Mouse (Mus musculus) fibroblast of lung, adult 2 months (primary cell): ENCODE measurements at regions not wholly inside any gene's neighbourhood (a gene's known extent, or its start where the extent isn't known, plus 50 kb on each side); places are given as distances from the start of the nearest gene placed in this dataset.
A peak's percentile ranks its signal among the peaks of the same experiment; 100 is the strongest.

Source experiments
- DNase-seq: peaks from one replicate; pipeline ENCODE4 v3.0.0-alpha.2; 2011; ENCODE audit warnings: low read depth

- DNase-seq: no peak
These were observed 747.8 kb downstream of the Slitrk6 start for GRCm38 (mm10) chr14:110007159-110007558.

DNA sequence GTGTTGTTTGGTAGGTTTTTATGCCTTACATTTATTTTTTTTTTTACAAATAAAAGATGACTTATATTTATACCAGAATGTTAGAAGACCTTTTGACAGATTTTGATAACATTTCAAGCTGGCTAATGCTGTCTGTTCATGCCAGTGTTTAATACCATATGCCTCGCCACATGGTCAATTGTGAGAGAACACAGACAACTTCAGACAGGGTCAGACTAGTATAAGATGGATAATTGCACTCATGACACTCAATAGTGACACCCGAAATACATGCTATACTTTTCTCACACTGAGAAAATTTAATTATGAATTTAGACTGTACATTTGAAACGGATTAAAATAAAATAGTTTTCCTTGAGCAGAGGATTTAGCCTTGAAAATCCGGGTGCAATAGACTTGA is 769.9 kb downstream of the Slitrk6 start:
- DNase-seq: no peak

DNA sequence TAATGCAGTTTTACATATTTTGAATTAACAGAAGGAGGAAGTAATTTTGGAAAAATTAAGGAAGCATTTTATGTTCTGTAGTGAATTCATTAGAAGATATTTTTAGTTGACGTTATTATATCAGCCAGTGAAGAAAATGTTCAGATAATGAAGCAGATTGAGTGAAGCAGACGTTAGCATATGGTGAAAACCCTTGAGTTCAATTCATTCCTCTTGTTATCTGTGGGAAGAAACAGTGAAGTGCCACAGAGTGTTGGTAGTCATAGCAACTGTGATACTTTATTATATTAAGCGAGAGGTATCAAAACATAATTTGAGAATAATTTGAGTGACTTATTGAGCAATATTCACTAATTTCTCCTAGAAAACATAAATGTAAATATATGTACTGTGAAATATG is 796.9 kb downstream of the Slitrk6 start:
- no peak for DNase-seq

DNA sequence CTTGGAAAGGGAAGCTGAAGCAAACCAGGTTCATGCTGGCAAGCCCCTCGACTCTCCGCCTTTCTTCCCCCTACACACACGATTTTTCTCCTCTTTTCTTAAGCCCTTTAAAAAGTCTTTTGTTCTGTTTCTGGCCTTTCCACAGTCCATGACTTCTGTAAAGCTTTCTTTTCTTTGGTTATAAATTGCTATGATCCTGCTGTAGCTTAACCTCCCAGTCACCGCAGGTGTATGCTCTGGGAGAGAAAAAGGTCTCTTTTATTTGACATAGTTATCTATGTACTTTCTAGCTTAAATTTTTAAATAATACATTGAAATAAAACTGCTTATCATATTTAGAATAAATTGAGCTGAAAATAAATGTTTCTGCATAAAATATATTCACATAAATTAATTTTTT is 813.0 kb downstream of the Slitrk6 start:
- DNase-seq: no peak

- DNase-seq: no peak
These were observed 813.8 kb downstream of the Slitrk6 start for GRCm38 (mm10) chr14:109941162-109941561.

GRCm38 (mm10) chr14:109937432-109937831 is 817.5 kb downstream of the Slitrk6 start:
- DNase-seq: no peak

- no peak for DNase-seq
These were observed 826.0 kb downstream of the Slitrk6 start for GRCm38 (mm10) chr14:109928977-109929376.

GRCm38 (mm10) chr14:109891896-109892165 is 863.1 kb downstream of the Slitrk6 start:
- DNase-seq: no peak

DNA sequence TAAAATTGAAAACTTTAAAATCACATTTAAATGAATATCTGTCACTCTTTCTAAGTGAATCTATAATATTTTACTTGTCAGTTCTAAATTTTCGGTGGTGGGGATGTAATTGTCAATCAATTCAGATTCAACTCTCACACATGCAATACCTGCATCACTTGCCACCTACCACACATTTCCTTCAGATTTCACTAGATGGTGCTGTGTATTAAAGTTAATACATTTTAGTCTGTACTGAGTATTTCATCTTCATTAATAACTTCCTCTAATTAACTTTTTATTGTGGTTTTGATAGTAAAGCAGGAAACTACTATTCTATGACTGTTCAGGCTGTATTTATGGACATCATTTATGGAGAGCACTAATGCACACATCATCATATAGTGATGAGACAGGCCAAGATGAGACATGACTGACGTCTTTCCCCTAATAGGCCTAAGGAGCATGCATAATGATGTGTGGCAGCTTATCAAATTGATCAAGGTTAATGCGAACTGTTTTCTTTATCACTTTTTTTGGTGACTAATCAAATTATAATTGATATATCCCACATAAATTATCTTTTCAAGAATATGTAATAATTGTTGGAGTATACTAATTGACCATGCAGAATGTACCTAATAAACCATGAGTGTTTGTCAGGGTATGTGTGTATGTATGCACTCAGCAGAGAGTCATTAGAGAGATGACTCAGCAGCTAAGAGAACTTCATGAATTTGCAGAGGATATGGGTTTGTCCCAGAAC is 863.6 kb downstream of the Slitrk6 start:
- no peak for DNase-seq

DNA sequence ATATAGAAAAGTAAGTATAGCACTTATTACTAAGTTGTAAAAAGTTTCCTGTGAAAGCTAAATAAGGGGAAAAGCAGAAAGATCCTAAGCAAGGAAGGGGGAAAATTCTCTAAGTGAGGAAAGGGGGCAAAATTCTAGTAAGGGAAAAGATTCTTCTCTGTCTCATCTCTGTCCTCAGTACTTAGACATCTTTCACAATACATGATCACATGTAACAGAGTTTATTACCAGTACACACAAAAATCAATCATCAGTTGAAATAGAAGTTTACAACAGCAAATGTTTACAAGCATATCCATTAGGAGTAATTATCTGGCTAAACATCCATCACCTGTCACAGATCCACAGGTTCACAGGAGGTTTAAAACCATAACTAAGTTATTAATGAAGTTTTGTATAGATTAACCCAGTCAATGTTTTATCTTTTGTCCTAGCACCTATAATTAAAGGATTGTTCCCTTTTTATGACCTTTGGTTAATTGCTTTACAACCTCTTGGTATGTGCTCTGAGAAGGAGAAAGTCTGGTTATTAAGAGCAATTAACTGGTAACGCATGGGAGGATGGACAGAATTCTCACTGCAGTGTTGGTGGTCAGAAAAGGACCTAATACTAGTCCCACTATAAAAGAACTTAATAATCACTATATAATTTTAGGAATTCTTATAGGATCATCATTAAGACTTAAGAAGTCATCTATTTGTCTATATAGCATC is 877.8 kb downstream of the Slitrk6 start:
- no peak for DNase-seq

DNA sequence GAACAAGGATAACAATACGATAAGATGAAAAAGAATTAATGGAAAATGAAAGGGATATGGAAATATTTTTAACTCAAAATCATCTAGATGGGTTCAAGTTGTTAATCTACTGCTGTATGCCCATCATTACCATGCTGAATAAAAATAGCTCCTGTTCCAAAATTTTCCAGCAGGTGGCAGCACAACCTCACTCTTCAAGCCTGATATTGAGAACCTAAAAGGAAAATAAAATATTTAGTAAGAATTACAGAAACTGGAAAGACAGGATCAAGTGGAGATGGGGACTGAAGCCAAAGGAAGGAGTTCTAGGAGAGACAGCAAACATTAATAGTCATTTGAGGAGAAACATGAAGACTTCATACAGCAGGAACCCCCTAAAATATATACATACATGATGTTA is 880.7 kb downstream of the Slitrk6 start:
- DNase-seq: peak; percentile 19

DNA sequence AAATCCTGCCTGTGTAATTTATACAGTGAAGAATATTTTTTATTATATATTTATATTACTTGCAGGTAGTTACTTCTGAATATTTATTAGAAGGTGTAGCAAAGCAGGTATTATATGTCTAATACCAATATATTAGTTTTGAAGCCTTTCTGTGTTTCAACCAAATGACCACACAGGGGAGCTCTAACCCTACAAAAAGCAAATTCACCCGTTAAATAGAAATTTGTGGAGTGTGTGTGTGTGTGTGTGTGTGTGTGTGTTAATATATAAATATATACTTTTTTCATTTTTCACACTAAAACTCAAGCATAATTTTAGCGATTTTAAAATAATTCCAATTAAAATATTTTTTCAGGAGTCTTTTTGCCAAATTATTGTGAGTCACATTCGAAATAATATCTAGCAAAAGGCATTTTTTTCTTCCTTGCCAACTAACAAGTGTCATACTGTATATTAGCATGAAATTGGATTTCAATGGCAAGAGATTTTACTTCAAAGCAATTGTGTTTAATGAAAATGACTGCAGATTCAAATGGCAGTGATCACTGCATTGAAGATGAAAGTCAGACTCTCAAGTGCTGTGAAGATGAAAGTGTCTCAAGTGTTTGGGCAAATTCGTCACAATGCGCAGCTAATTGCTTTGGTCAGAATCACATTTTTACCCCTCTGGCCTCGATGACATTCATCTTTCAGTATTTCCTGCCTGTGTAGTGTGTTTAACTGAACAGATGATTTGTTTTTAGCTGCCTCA is 914.4 kb downstream of the Slitrk6 start:
- peak; percentile 2 for DNase-seq

DNA sequence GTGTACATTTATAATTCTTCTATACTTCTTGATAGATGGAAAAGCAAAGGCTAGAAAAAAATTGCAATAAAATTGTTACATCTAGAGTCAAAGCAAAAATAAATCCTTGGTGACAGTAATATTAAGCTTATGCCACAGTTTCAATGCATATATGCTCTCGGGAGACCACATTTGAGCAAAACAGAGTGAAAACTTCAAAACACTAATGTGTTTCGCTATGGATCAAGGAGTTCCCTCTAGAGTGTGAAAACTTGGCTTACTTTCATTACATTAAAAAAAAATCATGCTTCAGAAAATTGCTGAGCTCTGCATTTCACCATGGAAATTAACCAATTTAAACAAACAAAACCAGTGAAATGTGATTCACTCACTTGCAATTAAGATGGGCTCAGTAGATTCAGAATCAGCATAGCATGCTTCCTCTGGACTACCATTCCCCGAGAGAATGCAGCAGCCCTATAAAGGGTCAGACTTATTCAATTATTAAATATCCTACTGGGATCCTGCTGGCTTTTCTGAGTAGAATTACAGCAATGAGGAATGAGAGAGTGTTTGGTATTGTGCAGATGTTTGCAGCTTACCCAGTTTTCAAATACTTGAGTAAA is 888.7 kb upstream of the Slitrk1 start:
- DNase-seq: no peak

GRCm38 (mm10) chr14:109772246-109772645 is 858.3 kb upstream of the Slitrk1 start:
- DNase-seq: no peak

DNA sequence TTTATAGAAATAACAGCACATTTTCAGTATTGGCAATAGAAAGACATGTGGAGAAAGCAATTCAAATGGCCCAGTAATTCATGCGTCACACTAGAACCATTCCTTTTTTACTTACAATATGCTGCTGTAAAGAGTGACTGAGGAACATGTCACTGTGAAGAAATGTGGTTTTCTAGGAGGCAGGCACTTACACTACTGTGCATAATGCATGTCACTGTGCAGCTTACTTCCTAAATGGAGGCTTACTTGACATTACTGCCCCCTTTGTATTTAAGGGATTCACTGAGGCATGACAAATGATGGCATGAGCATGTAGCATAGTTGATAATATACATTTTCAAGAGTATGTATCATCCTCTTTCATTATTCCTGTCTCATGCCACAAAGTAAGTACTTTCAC is 846.9 kb upstream of the Slitrk1 start:
- DNase-seq: no peak
